In genomic region chr6:120508645-120509044, GRCm38 (mm10) we compare ENCODE assay signal across 19 mouse cellular contexts. TPM values are rescaled to one million over a fixed set of nuclear protein-coding genes. Genes with fewer than 3 reads are reported as not detected.
"Had no signal": no experiment of that assay in that cellular context is flagged by ENCODE, and none has a peak within 500 bp of the region (broad histone marks: within the 10 kb centered on the region; RNA-seq: fewer than 3 reads in every experiment).

No protein-coding gene starts in this region.

- H3K4me2 ChIP-seq: lung, embryonic 14.5 days; midbrain, embryonic 13.5 days; midbrain, embryonic 15.5 days; neural tube, embryonic 12.5 days had no signal

- H3K27ac ChIP-seq: midbrain, embryonic 10.5 days; midbrain, embryonic 13.5 days; midbrain, embryonic 15.5 days; neural tube, embryonic 12.5 days had no signal

- DNase-seq: lung, adult 18-20 months; lung, embryonic 14.5 days; lung, postnatal 10 days; lung, postnatal 4 days; right cerebral cortex, postnatal 14 days; right cerebral cortex, postnatal 4 days; spleen, adult 18-20 months; thymus, adult 2 months; thymus, postnatal 25 days; thymus, postnatal 4 days had no signal

- H3K9ac ChIP-seq: lung, embryonic 14.5 days; midbrain, embryonic 13.5 days; midbrain, embryonic 15.5 days; neural tube, embryonic 12.5 days had no signal

- H3K4me3 ChIP-seq: midbrain, embryonic 10.5 days; midbrain, embryonic 13.5 days; midbrain, embryonic 15.5 days; myocyte; neural tube, embryonic 12.5 days had no signal

- H3K4me1 ChIP-seq: midbrain, embryonic 10.5 days; midbrain, embryonic 13.5 days; midbrain, embryonic 15.5 days; neural tube, embryonic 12.5 days had no signal

- H3K9me3 ChIP-seq: midbrain, embryonic 10.5 days; midbrain, embryonic 13.5 days; midbrain, embryonic 15.5 days; neural tube, embryonic 12.5 days had no signal

- H3K27me3 ChIP-seq: midbrain, embryonic 13.5 days; midbrain, embryonic 15.5 days; neural tube, embryonic 12.5 days had no signal

- ATAC-seq: midbrain, embryonic 13.5 days; midbrain, embryonic 15.5 days had no signal

RNA-seq across cellular contexts. Expression of gene Tmem121b, which starts 15.0 kb away (rescaled TPM):
- total RNA-seq: megakaryocyte, adult 5-6 weeks; megakaryocyte-erythroid progenitor cell, adult 5-6 weeks; neutrophil, adult 5-6 weeks had no signal
- polyA plus RNA-seq: liver, embryonic 16.5 days had no signal
